Mouse (Mus musculus) cerebellum, adult 8-10 months (tissue): ENCODE measurements at regions not wholly inside any gene's neighbourhood (a gene's known extent, or its start where the extent isn't known, plus 50 kb on each side); places are given as distances from the start of the nearest gene placed in this dataset.

Experiments used
- DNase-seq: peaks from one replicate; pipeline ENCODE4 v3.0.0; 2022

DNA sequence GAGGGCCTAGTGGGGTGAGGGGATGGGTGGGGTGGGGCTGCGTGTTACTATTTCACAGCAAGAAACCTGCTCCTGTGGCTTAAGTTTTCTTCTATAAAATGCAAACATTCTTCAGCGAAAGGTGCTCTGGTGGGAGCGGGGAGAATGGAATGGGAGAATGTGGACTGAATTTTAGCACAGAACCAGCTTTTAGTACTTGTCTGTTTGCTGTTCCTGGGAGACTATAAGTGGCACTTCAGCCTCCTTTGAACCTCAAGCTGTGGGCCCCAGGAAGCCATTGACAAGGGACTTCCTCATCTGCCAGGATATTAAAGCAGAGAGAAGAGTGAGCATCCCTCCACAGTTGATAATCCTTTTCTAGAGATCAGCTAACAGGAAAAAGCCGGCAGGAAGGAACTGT is 580.2 kb downstream of the Zfp706 start:
- no peak for DNase-seq

DNA sequence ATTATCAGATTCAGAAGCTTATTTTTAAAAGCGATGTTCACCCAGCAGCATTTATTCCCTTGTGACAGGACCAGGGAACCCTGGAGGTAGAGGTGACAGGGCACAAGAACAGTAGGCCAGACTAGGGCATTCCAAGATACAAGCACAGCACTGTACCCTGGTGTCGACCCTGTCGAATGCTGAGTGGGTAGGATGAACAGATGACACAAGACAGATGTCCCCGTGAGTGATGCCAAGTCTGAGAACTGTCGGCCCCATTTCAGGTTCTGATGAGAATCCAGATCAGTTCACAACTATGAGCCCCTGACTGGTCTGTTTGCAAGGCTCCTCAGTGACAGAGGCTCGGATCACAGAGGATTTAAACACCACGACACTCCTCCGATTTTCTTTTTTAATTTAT is 581.7 kb downstream of the Zfp706 start:
- no peak for DNase-seq

GRCm38 (mm10) chr15:36424047-36424446 is 583.5 kb downstream of the Zfp706 start:
- no peak for DNase-seq

DNA sequence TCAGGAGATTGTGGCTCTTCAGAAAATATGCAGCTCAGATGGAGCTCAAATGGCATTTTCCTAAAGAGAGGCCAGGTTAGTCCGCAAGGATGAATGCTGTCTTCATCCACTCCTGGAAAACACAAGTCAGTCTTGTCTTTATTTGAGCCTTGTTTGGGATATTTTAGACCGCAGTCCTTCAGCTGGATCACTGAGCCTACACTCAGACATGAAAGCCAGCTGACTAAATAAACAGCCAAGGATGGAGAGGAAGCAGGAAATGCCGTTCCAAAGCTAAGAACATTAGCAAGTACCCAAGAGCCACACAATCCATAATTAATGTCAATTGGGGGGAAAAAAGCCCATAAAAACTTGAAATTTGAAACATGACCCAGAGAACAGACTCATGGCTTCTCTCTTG is 584.8 kb downstream of the Zfp706 start:
- no peak for DNase-seq

DNA sequence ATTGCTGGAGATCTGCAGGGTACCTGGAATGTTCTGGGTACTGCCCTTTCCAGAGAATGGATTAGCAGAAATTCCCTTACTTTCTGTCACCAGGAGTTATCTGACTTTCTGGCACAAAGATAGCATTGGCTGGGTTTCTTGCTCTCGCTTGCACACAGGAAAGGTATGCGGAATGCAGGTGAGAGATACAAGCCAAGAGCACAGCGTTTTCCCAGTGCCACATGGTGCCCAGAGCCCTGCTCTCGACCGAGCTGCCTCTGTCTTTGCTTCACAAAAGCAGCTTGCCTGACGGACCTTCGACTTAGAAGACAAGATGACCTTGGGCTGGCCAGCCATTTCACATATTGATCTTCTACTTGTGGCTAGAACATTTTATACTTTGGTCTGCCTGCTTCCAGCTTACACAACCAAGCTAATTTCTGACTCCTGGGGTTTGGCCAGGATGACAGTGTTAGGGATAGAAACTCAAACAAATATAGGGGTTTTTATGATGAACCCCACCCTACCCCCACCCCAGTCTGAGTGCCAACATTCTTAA is 587.6 kb downstream of the Zfp706 start:
- DNase-seq = no peak

GRCm38 (mm10) chr15:36417426-36417825 is 590.1 kb downstream of the Zfp706 start:
- DNase-seq = no peak

DNA sequence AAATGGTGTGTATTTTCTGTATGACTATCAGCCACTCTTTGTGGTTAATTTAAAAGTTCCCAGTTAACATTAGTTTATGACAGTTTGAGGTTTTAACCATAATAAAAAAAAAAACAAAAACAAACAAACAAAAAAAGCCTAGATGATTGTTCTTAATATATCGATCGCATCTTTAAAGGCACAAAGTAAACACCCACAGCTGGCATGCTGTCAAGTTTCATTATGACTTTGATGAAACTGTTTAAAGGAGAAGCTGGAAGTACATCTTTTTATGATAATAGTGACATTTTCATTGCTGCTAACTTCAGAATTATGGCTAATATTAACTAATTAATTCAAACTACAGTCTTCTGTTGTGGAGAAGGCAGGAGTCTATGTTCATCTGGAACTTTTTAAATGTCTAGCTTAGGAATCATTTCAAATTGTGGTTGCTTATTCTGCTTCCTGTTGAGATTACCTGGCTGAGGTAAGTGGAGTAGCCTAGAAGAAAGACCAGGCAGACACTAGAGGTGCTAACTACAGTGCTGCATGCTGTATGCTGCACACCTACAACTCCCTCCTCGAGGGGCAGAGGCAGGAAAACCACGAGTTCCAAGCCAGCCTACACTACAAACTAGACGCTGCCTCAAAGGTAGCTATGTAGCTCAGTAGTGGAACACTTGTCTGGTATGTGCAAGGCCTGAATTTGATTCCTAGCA is 591.9 kb downstream of the Zfp706 start:
- DNase-seq = no peak

- no peak for DNase-seq
Observed at GRCm38 (mm10) chr15:36412016-36412415, 595.6 kb downstream of the Zfp706 start.

- no peak for DNase-seq
Observed at GRCm38 (mm10) chr15:36405446-36405845, 602.1 kb downstream of the Zfp706 start.

GRCm38 (mm10) chr15:36403336-36404119 is 604.0 kb downstream of the Zfp706 start:
- no peak for DNase-seq

GRCm38 (mm10) chr15:36402051-36402450 is 605.5 kb downstream of the Zfp706 start:
- DNase-seq = no peak

DNA sequence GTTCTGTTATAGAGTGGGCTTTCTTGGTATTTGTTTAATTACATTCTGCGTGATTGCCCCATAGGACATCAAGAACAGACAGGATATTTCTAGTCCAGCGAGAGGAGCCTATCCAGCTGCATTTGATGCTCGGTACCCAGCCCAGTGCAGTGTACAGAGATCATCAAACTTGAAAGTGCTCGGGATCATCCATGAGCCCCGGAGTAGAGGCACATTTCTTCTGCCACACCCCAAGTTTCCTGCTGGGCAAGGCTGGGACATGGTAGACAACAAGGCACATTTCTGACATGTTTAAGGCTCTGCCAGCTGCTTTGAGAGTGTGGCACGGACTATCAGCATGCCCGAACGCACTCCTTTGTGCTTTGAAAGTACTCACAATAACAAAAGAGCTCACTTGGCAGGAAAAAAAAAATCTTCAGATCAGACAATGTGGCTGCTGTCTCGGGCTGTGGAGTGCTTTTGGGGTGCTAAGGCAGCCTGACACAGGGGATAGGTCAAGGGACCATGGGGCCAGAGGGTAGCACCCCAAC is 607.2 kb downstream of the Zfp706 start:
- no peak for DNase-seq

DNA sequence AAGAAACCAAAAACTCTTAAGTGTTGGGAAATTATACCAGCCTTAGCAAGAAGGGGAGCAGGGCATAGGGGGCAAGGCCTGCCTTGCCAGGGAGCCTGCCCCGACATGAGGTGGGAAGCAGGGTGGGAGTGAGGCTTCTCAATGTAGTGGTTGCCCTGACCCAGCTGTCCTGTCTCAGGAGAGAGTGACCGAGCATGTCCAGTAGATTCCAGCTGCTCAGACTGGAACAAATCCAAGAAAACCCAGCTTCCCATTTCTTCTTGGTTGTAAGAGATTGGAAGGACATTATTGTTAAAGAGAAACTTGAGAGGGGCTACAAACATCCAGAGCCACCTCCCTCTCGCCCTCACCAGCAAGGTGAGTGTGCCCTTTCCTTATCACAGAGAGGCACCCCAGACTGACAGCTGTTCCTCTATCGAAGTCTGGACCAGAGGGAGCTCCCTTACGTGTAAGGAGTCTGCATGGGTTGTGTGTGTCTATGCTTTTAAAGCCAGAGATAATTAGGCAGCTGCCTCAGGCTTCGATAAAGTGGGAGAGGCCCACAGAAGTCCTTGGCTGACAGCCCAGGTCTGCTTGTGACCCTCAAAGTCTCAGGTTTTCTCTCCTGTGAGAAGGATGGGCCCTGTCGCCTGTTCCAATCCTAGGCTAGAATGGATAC is 608.1 kb downstream of the Zfp706 start:
- DNase-seq = no peak

GRCm38 (mm10) chr15:36398099-36398982 is 609.2 kb downstream of the Zfp706 start:
- DNase-seq = no peak

DNA sequence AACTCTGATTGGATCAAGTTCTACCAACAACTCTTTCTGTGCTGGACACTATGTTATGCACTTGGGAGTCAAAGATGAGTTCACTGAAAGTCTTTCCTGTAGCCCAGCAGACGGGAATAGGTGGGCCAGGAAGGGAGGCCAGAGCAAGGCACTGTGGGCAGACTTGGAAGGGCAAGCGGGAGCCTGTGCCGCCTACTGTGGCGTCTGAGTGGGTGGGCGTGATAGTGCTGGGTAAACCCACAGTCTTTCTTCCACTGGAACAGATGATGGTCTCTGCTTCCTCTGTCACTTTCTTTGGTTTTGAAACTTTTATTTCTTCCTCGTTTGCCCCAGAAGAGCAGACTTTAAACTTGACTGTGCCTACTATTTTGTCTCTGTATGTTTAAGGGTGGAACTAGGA is 610.8 kb downstream of the Zfp706 start:
- DNase-seq = no peak

DNA sequence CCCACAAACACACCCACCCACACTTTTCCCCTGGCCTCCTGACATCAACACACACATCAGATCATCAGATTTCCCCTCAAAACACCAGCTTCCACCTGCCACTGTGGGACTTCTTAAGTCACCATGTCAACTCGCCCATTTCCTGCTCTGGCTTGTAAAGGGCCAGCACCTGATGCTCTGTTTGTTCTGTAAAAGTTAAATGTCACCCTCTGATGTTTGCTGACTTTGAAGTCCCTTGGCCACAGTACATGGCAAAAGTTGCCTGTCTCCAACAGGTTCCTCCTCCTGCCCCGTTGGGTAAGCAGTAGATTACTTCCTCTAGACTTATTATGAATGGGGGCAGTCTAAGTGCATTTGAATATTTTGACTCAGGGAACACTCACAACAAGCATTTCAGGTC is 611.3 kb downstream of the Zfp706 start:
- no peak for DNase-seq

- no peak for DNase-seq
Observed at GRCm38 (mm10) chr15:36395672-36396050, 611.9 kb downstream of the Zfp706 start.

DNA sequence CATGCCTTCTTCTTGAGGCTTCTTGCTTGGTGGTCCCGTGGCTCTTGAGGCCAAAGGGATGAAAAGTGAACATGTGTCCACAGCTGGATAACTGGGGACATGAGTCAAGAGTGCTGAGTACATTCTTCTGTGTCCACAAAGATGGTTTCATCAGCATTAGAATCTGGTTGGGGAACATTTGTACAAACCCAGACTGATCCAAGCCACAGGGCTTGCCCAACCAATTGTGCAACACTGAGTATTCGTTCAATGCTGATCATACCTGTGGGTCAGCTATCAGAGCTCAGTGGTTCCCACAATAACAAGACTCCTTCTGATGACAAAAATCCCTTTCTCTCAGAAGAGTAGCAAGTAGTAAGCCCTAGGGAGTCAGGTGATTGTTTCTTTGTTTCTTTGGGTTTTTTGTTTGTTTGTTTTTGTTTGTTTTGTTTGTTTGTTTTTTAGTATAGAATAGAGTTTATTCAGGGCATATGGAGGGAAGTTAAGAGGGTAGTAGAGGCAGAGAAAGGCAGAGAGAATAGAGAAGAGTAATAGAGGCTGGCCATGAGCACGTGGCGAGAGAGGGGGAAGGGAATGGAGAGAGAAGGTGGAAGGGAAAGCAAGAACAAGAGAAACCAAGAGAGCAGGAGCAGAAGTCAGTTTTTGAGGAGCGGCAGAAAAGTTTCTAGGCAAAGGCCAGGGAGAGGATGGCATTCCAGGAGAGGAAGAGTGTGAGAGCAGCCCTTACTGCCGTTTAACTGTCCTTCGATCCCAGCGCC is 612.5 kb downstream of the Zfp706 start:
- no peak for DNase-seq

DNA sequence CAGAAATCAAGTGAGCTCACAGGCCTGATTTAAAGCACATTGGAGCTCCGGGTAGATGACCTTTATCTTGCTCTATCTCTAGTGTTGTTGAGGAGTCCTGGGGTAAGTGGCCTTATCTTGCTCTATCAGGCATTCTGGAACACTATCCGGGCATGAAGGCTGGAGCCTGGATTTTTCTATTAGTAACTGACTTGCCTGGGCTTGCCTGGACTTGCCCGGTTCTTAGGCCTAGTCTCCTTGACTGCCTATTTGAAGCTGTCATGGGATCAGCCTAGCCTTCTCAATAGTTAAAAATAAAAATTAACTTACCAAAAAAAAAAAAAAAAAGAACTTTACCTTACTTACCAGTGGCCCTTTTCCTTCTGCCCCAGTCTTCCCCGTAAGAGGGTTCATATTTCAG is 617.8 kb downstream of the Zfp706 start:
- DNase-seq = no peak

DNA sequence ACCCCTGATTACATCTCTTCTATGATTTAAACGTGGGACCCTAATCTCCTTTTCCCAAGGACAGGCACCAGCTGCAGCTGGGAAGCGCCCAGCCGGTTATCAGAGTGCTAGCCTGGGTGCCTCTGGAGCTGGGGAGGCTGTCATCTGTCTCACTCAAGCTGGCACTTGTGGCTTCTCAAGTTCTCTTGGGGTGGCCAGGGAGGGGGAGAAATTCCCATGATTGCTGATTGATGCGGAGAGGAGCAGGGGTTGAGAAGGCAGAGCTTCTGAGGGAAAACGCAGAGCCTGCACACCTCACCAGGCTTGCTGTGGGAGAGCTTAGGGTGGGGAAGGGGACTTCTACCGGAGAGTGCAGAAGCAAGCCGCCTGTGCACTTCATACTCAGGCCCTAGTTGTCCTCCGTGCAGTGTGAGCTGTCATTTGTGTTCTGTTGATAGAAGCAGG is 626.3 kb downstream of the Zfp706 start:
- DNase-seq = no peak

DNA sequence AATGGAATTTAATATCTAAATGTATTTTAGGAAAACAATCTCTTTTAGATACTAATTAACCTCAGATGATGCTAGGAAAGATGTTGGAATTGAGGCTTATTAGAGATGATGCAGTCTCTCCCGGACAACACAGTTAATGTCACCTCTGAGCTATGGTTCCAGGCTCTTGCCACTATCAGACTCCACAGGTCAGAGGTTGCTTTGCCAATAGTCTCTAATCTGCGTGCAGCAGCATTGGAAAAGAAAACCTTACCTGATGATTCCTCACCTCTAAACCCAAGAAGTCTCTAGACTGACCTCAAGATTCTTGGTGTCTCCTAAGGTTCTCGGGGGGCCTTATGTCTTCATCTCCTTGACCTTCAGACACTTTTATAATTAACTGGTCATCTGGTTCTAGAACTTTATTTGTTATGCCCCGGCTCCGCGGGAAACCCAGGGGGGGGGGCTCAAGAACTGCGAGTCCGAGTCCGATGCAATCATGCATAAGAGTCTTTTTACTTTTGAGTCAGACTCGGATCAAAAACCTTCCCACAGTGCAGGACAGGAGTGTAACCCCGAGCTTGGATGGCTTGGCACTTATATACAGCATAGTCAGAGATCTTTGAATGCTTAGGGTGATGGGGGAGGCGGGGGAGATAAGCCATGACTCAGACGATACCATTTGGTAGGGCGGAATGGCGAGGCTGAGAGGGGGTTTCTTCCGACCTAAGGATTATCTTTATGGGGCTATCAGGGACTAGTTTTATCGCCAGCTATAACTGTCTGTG is 626.9 kb downstream of the Zfp706 start:
- no peak for DNase-seq
